Mouse (Mus musculus) gastrocnemius, postnatal 25 days (tissue): ENCODE measurements around the gene Ddc. TPM values are rescaled to one million over a fixed set of nuclear protein-coding genes. Genes with fewer than 3 reads are reported as not detected.

Experiments
- DNase-seq: peaks from one replicate; pipeline ENCODE4 v3.0.0; 2022
- total RNA-seq, 2 experiments: library from RNA; stranded (reverse); gene quantifications; 1 replicate in 1 of 2; 2 replicates in 1 of 2; pipeline ENCODE4 v1.2.3; 2021

The Ddc gene
- total RNA-seq, 2 experiments from 2014 or later, result 0.94 to 2.5 TPM

DNA sequence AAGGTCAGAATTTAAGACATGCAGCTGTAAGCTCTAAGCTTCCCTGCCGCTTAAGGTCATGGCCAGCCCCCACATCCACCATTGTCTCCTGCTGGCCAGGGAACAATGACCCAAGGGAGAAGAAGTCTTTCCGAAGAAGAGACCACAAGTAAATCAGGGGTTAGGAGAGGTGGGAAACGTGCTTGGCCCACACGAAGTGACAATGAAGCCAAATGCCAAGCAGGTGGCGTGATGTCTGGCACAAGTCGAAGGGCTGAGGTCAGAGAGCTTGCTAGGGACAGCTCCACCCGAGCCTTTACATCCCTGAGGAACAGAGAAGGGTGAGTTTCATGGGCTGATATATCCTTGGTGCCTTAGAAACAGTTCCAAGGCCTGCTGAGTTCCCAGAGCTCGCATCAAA, 52.9 kb downstream of the Ddc start:
- DNase-seq, result peak; percentile 81

GRCm38 (mm10) chr11:11844367-11844971, 53.5 kb downstream of the Ddc start:
- peak; percentile 97 for DNase-seq

- DNase-seq, result no peak
These were observed 56.4 kb downstream of the Ddc start for GRCm38 (mm10) chr11:11841590-11841989.

GRCm38 (mm10) chr11:11840746-11841145, 57.2 kb downstream of the Ddc start:
- no peak for DNase-seq

DNA sequence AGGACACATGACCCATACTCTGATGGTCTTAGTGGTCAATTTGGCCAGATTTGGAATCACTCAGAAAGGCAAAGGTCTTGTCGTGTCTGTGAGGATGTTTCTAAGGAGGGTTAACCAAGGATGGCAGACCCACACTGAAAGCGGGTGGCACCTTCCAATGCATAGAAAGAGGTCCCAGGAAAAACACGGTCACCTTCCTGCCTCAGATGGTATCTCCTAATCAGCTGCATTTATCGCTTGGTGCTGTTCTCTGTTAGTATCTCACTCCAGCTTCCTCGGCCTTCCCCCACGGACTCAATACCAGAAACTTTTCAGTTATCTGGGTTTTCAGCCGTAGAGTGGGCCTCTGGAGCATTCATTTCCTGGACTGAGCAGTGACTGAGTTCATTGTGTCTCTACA, 58.1 kb downstream of the Ddc start:
- DNase-seq, result no peak

DNA sequence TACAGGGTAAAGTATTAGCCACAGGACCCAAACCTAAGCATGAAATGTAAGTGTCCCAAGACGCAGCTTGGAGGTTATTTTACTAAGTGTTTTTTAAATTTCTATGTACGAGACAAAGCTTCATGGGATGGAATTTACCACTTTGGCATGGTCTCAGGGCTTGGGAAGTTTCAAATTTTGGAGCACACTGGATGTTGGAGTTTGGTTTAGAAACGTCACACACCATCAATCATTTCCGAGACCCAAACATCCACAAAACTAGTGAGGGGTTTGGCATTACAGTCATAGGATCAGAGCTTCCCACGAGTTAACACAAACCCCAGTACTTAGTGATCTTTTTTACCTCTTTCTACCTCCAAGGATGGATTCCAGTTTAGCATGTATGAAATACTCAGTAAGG, 60.6 kb downstream of the Ddc start:
- no peak for DNase-seq

- no peak for DNase-seq
These were observed 61.1 kb downstream of the Ddc start for GRCm38 (mm10) chr11:11836713-11837370.

- no peak for DNase-seq
These were observed 61.7 kb downstream of the Ddc start for GRCm38 (mm10) chr11:11836262-11836661.

- no peak for DNase-seq
These were observed 62.2 kb downstream of the Ddc start for GRCm38 (mm10) chr11:11835791-11836190.

DNA sequence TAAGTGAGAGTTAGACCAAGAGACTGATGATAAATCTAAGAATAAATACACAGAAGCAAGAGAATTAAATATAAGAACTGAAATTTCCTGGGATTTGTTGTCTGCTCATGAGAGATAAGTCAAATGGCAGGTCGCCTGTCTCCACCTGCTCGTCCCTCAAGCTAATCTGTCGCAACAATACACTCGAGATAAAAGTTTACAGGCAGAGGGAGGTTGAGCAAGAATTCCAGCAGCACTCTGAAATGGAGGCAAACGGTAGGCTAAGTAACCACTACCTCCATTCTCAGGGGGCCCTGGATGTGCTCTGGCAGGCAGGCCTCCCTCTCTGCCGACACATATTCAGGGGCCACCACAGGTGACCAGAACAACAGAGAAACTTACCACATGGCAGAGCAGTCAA, 62.6 kb downstream of the Ddc start:
- DNase-seq, result no peak

DNA sequence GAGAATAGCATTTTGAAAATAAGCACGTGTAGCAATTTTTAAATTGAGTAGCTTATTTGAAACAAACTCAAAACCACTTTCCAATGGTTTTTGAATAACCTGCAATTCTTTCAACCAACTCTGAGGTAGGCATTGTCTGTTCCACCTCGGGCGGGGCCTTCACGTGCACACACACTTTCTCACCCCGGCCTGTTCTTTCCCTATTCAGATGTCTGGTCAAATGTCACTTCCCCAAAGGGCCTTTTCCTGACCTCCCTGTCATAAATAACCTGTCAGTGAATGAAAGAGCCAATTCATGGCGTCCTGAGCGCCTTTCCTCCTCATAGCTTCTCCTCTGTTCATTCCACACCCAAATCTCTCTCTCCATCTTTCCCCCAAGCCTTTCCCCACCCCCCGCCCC, 64.8 kb downstream of the Ddc start:
- no peak for DNase-seq

GRCm38 (mm10) chr11:11832755-11833084, 65.2 kb downstream of the Ddc start:
- DNase-seq, result no peak

- no peak for DNase-seq
These were observed 65.8 kb downstream of the Ddc start for GRCm38 (mm10) chr11:11831940-11832754.

- no peak for DNase-seq
These were observed 66.4 kb downstream of the Ddc start for GRCm38 (mm10) chr11:11831526-11831925.

GRCm38 (mm10) chr11:11830884-11831495, 67.0 kb downstream of the Ddc start:
- no peak for DNase-seq

DNA sequence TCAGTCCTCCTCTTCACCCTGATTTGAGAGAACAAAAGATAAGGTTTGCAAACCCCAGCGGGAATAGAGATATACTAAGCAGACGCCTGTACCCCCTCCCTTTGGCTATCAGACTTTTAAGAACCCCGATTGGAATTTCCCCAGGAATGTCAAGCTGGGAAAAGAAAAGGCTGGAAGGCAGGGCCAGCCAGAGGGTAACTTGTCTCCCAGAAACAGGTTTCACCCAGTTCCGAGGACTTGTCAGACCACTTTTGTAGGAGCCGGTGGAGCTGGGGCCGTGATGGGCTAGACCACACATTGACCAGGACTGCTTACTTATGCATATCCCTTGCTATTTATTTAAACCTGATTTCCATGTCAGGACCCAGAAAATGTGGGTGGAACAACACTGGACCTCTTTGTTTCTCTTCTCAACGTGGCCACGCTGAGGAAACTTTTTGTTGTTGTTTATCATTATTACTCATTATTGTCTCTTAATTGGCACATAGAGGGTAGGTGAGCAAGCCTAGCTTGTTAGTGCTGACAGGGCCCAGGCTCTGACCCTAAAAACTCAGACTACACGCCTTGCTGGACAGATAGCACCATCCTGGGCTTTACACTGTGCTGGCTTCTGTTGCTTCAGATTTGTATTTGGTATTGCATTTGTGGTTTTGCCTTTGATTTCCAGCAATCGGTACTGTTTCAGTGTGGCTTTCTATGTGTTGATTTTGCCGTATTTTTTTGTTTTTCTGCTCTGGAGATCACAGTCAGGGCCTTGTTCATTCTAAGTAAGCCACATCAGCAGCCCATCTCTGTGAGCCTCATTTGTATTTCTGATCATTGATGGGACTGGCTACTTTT, 68.6 kb downstream of the Ddc start:
- DNase-seq, result no peak

- no peak for DNase-seq
These were observed 69.2 kb downstream of the Ddc start for GRCm38 (mm10) chr11:11828761-11829160.

DNA sequence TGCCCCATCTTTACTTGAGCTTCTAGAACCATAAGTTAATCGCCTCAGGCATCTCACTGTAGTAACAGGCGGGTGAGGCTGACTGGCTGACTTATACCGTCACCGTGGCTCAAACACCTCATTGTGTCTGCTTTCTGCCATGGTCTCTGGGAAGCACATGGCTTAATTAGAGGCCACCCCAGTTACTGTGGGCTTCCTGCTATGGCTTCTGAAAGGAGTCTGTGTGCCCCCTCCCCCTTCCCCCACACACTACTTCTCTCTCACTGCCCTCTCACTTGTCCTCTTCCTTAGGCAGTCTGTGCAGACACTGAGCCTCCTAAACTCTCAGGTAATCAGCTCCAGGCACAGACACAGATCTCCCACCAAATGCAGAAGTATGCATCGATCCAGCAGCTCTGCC, 69.7 kb downstream of the Ddc start:
- no peak for DNase-seq

- no peak for DNase-seq
These were observed 71.5 kb downstream of the Ddc start for GRCm38 (mm10) chr11:11826475-11826874.

DNA sequence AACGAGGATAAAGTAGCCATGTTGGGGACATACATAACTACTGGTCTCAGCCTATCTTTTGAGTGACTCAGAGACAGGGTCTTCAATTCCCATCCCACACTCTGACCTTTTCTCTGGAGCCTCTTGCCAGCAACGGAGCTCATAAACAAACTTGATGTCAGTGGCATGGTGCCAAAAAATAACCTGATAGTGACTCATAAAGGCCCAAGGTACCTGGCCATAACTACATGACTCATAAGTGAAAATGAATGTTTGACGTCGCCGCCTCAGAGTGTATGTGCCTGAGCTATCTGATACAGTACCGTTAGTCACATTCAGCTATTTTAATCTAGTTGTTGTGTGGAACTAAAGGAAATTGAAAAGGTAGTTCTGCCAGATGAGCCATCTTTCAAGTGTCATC, 72.3 kb downstream of the Ddc start:
- DNase-seq, result no peak

DNA sequence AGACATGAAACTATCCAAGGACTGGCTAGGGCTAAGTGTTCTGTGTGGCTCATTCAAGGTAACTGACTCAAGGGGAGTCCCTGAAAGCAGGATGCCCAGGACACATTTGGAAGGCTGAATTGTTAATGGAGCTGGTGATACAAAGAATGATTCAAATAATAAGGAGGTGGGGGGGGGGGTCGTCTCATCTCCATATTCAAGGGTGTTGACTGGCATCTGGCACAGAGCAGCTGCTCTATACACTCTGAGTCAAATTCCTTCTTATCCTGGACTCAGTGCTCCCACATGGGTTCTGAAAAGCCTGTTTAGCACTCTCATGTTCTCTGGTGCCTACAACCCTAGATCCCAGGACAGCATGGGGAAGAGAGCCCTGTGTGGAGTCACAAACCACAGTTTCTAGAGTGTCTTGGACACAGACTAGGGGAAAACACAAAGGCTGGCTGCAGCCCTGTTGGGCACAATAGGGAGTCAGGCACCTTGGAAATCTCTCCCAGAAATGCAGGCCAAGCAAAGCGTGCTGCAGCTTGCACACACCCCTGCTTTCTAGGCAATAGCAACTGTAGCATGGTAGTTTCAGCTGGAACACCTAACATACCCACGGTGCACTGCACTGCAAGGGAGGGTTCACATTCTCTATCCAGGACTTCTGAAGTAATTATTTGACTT, 72.8 kb downstream of the Ddc start:
- DNase-seq, result no peak
